Mouse (Mus musculus) embryo, embryonic 10 days (tissue): Measurements from ENCODE around the gene 1810010H24Rik.
A peak's percentile ranks its signal among the peaks of the same experiment; 100 is the strongest.
"Not testable (repeated sequence)": the region's sequence is repeated elsewhere in the genome, so short reads cannot be mapped to it uniquely, and the experiment has no call there.

ENCODE experiments used
- DNase-seq: peaks from one replicate; pipeline ENCODE4 v3.0.0-alpha.2; 2015; ENCODE audit warnings: low spot score

1810010H24Rik gene

DNA sequence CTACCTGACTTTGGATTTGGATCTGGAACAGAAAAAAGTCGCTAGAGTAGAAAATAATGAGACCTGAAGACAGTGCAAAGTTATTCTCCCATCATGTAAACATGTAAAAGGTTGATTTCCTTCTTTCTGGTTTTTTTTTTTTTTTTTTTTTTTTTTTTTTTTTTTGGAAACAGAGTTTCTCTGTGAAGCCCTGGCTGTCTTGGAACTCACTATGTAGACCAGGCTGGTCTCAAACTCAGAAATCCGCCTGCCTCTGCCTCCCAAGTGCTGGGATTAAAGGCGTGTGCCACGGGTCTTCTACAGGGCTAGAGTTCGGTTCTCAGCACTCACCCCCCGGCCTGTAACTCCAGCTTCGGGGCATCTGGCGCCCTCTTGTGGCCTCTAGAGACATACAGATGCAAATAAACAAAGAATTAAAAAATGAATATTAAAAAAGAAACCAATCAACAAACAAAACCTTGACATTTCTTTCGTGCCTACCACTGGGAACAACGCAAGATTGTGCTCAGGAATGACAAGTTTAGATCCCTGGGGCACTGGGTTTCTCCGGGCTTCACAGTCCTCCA lies 11.4 kb upstream of the 1810010H24Rik start:
- no peak for DNase-seq

DNA sequence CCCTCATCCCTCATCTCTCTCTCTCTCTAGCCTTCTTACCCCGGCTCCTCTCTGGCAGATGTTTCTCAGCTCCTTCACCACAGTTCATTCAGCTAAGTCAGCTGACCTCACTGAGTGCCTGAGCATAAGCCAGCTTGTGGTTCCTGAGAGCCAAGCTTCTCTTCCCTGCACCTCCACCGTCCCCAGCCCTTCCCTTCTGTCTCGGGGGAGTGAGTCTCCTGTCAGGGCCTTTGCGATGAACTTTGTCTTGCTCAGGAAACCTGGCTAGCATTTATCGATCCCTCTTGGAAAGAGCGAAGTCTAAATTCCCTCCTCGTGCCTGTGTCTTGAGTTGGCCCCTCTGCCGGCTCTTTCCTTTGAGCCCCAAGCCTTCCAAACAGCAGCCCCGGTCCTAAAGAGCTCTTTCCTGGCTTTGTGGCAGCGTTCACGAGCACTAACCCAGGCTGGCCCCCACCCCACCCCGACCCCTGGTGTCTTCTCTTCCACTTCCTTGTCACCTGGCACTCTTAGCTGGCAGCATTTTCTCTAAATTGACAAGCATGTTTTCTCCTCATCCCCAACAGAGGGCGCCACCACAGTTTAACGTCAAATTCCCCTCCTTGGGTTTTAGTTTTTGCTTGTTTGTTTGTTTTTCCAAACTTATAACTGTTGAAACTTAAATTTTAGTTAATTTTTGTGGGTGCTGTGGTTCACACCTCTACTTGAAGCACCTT lies 10.7 kb upstream of the 1810010H24Rik start:
- DNase-seq, result peak; percentile 30

DNA sequence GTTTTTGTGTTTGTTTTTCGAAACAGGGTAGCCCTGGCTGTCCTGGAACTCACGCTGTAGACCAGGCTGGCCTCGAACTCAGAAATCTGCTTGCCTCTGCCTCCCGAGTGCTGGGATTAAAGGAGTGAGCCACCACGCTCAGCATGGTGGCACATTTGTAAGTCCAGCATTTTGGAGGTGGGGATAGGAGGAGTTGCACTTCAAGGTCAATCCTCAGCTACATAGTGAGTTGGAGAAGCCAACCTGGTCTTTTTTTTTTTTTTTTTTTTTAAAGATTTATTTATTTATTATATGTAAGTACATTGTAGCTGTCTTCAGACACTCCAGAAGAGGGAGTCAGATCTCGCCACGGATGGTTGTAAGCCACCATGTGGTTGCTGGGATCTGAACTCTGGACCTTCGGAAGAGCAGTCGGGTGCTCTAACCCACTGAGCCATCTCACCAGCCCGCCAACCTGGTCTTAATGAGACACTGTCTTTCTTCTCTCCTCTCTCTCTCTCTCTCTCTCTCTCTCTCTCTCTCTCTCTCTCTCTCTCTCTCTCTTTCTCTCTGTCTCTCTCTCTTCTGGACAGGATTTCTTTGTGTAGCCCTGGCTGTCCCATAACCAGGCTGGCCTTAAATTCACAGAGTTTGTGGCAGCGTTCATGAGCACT lies 9.8 kb upstream of the 1810010H24Rik start:
- not testable (repeated sequence) for DNase-seq

DNA sequence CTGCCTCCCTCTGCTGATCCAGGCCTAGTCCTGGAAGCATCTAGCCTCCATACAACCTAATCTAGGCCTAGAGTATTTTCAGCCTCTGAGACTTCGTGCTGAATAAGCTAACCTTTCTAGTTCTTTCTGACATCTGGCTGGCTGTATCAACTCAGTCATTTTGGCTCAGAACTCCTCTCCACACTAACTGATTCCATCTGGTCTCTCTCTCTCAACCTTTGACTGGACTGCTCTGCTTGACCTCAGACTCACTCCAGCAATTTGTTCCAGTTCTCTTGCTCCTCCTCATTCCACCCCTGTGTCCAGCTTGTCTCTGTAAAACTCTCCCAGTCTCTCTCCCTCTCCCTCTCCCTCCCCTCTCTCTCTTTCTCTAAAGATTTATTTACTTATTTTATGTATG lies 8.6 kb upstream of the 1810010H24Rik start:
- peak; percentile 60 for DNase-seq

DNA sequence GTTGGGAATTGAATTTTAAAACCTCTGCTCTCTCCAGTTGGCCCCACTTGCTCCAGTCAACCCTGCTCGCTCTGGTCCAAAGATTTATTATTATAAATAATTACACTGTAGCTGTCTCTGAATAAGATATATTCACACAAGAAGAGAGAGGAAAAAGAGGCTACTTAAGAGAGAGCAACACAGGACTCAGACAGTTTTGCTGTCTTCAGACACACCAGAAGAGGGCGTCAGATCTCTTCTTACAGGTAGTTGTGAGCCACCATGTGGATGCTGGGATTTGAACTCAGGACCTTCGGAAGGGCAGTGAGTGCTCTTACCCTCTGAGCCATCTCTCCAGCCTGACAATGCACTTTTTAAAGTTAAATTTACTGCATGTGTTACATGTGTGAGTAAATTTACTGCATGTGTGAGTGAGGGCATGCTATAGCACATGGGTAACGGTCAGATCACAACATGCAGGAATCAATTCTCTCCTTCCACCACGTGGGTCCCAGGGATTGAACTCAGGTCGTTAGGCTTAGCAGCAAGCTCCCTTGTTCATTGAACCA lies 8.1 kb upstream of the 1810010H24Rik start:
- DNase-seq, result no peak

DNA sequence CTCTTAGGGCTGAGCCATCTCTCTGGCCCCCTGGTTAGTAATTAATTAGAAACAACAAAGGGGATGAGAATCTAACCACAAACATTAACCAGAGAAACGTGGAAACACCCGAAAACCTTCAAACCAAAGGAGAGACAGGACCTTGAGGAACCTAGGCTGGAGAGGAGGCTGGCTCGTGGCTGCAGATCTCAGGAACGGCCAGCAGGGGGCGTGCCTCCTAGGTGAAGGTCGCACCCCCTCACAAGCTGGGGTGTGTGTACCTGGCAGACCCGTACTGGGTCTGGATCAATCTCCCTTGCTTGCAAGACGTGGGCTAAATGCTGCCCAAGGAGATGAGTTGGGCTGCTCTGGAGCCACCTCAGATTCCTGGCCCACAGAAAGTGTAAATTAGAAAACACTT lies 6.9 kb upstream of the 1810010H24Rik start:
- peak; percentile 49 for DNase-seq

DNA sequence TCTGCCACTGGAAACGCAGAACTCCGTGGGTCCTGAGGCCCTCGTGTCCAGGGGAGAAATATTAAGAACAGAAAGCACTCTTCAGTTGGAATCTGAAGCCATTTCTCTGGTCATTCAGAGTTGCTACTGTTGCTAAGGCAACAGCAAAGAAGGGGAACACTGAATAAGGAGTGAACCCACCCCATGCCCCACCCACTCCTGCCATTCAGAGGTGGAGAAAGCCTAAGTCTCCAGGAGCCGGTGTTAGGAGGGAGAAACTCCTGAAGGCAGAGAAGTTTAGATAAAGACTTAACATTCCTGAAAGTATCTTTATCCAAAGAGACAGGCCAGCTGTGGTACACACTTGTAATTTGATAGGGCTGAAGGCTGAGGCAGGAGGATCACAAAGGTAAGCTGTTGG lies 6.2 kb upstream of the 1810010H24Rik start:
- no peak for DNase-seq

DNA sequence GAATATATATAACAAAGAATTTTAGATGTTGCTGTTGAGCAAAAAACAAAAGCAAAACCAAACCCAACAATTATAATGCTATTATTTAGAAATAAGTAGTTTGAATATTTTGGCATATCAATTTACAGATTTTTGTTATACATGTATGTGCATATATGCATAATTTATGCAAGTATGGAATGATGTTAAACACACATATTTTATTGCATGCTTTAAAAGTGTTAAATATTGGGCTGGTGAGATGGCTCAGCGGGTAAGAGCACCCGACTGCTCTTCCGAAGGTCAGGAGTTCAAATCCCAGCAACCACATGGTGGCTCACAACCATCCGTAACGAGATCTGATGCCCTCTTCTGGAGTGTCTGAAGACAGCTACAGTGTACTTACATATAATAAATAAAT lies 5.8 kb upstream of the 1810010H24Rik start:
- DNase-seq, result not testable (repeated sequence)

DNA sequence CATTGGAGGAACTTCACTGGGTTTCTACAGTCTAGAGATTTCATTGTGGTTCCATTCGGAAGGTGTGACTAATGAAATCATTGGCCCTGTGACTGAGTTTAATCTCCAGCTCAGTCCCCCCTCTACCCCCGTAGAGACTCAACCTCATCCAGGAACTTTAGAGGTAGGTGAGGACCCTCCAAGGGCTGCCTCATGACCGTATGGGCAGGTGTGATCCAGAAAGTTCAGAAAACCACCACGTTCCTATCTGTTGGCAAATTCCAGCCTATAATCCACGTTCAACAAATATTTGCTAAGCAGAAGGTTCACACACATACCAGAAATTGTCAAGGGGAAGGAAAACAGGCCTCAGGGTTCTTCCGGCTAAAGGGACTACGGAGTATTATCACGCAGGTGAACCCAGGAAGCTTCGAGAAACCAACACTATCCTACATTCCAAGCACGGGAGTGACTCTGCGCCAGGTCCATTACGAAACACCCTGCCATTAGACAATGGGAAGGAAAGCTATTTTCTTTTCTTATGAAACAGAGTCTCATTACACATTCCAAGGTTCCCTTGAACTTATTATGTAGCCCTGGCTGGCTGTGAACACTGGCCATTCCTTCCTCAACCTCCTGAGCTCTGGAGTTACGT lies 3.3 kb upstream of the 1810010H24Rik start:
- no peak for DNase-seq

DNA sequence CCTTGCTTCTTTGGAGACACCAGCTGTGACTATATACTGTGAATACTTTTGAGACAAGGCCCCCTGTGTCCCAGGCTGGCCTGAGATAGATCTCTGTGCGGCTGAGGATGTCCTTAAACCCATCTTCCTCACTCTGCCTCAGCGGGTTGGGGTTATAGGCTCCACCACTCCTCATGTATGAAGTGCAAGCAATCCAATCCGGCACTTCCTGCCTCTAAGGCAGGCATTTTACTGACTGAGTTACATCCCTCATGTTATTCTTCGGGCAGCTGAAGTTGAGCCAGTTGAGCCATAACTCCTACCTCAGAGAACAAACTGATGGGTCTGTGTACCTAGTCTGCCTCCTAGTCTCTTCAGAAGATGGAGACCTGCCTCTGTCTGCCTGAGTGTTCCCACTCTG lies 1.1 kb upstream of the 1810010H24Rik start:
- no peak for DNase-seq

DNA sequence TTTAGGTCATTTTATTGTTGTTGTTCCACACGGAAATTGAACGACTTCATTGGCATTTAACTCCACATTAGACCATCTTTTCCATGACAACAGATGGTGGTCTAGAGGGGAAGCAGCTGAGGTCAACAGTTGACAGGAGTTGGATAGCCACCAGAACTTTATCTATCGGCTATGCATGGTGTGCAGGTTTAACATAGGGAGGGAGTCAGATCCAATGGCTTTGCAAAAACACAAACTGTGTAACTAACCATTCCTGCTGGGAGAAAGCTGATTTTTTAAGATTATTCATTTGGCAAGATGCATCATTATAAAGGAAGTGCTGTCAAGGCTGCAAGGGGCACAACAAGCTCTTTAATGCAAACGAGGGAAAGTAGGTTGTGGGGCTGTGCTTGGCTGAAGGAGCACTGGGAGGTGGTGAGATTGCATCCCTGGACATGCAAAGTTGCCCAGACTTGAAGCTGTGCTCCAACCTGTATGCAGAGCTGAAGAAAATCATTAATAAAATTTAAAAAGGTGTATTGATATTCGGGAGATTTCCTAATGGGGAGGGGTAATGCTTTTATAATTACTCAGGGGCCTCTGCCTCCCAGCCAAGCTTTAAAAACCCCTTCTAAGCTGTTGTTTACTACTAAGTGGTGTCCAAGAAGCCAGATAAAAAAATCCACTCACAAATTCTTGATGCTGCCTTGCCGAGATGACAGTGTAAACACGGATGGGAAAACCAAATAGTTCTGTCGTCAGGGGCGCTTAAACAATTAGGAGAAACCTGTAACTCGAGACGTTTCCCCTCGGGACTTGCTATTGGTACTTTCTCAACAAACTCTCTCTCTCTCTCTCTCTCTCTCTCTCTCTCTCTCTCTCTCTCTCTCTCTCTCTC lies 1.3 kb downstream of the 1810010H24Rik start:
- peak; percentile 45 for DNase-seq

DNA sequence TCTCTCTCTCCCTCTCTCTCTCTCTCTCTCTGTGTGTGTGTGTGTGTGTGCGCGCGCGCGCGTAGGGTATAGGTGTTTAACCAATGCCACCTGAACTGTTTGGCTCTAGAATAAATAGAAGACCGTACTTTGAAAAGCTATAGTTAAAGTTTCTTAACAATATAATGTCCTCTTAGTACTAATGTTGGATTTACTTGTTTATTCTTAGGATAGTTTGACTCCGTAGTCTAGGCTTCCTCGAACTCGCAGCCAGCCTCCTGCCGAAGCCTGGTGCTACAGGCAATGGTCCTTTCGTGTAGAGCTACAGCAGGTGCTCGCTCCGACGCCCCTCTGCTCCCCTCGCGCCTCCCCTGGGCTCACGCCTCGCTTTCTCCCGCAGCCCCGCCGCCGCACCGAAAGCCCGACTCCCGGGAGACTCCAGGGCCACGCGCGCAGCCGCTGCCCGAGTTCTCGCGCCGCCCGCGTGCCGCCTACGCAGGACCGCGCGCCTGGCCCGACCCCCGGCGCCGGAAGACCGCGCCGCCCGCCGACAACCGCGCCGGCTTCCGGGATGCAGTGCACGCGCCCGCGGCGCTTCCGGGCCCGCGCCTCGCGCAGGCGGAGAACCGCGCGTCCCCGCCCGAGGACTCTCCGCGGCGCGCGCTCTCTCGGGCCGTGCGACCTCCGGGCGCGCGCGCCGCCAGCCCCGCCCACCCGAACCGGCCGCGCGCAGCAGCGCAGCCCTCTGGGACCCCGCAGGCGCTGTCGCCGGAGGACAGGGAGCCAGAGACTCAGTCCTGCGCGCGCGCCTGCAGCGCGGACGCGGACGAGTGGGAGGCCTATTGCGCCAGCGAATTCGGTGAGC lies 2.2 kb downstream of the 1810010H24Rik start:
- DNase-seq, result peak; percentile 90

DNA sequence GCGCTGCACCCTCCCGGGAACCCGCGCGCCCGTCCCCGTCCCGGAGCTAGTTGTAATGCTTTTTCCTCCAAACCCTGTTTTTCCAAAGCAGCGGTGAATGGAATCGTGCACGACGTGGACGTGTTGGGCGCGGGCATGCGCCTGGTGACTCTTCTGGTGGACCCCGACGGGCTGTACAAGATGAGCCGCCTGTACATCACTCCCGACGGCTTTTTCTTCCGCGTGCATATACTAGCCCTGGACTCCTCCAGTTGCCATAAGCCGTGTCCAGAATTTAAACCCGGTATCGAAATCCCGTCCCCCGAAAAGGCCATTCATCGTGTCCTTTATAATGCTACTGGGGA lies 2.8 kb downstream of the 1810010H24Rik start:
- no peak for DNase-seq

DNA sequence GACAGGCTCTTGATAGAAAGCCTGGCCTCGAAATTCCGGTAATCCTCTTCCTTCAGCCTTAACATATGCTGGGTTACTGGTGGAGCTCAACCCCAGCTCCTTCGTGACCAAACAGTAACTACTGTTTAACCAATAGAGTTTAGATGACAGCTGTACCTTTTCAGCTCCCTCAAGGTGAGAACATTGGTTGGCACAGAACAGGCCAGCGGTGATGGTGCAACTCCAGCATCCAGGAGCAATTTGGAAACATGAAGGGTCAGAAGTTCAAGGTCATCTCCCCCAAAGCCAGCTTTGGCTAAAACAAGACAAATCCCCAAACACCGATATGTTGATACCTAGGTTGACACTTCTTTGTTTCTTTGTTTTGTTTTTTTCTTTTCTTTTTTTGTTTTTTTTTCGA lies 3.3 kb downstream of the 1810010H24Rik start:
- DNase-seq, result no peak

DNA sequence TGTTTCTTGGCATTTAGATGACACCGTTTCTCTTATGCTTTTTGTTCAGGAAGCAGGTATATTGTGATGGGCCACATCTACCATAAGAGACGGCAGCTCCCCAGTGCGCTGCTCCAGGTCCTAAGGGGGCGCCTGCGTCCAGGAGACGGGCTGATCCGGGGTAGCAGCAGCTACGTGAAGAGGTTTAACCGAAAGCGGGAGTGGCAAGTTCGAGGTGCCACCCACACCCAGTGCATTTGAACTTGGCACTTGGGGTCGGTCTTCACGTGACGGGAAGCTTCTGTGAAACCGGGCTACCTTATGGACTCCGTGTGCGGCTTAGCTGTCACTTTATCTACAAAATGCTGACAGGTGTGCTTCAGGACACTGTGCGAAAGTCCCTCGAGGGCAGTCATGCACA lies 4.1 kb downstream of the 1810010H24Rik start:
- no peak for DNase-seq

DNA sequence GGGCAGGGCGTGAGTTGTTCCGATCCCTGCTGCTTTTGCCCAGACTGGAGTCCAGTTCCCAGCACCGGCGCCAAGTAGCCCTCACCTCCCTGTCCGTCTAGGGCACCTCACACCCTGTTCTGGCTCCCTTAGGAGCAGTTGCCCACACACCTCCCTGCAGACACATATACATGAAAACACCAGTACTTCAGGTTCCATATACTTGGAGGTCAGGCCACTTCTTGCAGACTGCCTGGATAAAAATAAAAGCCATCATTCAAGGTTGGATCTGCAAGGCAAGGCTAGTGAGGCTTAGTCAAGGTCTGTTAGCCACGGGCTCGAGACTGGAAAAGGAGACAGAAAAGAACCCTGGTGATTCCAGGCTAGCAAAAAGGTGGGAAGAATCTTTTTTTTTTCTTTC lies 6.2 kb downstream of the 1810010H24Rik start:
- DNase-seq, result no peak

DNA sequence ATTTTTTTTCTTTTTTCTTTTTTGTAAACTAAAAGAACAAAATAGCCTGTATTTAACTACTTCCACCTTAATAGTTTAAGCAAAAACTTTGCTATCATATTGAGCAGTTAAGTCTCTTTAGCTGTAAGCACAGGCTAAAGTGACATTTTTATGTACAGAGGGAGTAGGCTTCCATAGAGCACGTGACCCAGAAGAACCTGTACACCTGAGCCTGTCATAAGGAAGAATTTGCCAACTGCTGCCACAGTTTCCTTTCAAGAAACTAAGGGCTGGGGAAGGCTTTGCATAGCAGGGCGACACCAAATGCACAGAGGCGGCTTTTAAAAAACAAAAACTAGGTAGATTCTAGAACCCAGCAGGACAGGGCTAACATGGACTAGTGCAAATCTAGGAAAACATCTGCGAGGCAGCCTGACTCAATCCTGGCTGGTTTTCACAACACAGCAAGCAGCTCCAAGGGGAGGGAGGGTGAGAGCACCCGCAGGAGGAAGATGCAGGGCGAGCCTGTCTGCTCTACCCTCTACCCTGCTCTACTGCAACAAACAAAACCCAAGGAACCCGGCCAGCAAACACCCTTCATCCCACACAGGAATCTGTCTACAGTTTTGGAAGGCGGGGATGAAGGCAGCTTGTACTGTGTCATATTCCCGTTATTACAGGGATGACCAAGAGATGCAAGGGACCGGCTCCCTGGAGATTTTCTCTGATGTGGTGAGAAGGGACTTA lies 8.8 kb downstream of the 1810010H24Rik start:
- DNase-seq, result no peak

DNA sequence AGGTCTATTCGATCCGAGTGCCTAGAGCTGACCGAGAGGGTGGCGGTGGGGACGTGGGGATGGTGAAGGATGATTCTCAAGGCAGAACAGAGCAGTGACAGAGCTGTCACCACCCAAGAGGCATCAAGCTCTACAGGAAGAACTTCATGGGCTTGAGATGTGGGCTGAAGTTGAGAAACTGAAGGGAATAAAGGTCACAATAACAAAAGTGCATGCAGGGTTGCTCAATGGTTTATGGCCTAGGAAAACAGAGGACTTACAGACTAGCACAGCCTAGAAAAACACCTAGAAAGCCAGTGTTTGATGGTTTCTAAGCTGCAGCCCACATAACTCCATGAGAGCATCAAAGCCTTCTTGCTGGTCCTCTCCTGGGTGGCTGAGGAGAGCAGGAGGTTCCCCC lies 13.9 kb downstream of the 1810010H24Rik start:
- DNase-seq, result no peak

DNA sequence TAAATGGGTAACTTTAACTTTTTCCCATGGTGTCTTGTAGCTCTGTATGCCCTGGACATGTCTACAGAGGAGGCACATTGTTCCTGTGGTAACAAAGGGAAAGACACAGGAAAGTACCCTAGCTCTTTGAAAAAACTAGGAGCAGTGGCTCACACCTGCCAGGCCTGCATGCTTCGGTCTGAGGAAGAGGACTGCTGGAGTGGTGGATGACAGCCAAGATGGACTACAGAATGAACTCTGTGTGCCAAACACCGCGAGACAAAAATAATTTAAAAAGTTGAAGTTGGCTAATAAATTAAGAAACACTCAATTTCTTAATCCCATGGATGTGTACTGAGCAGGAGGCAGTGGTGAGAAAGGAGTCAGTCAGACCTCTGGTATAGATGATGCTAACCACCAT lies 15.9 kb downstream of the 1810010H24Rik start:
- no peak for DNase-seq

DNA sequence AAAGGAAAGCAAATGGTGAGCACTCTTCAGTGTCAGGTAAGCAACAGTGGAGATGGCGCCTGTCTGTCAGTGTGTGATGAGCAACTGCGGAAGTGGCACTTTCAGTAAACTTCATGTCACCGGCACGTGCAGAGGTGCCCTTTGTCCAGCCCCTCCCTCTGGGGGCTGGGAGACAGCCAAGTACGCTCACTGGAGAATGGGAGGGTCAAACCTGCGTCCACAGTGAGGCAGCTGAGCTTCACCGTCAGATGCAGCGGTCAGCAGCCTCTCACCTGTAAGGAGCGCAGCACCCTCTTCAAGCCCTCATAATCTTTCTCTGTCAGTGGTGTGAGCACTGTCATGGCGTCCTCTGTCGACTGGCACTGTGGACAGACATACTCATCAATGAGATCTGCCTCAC lies 17.9 kb downstream of the 1810010H24Rik start:
- no peak for DNase-seq
